Mouse (Mus musculus): ENCODE results near the gene Pdk1. TPM values are rescaled to one million over a fixed set of nuclear protein-coding genes. Genes with fewer than 3 reads are reported as not detected.

The Pdk1 gene
- total RNA-seq (2014; rRNA removed) (51.8 and 57.7 TPM in 2 replicates), polyA plus RNA-seq (2015; fragmentation: Nextera tagmentation; extraction: Ambion mirVana) (18.2 and 18.9 TPM in 2 replicates)

DNA sequence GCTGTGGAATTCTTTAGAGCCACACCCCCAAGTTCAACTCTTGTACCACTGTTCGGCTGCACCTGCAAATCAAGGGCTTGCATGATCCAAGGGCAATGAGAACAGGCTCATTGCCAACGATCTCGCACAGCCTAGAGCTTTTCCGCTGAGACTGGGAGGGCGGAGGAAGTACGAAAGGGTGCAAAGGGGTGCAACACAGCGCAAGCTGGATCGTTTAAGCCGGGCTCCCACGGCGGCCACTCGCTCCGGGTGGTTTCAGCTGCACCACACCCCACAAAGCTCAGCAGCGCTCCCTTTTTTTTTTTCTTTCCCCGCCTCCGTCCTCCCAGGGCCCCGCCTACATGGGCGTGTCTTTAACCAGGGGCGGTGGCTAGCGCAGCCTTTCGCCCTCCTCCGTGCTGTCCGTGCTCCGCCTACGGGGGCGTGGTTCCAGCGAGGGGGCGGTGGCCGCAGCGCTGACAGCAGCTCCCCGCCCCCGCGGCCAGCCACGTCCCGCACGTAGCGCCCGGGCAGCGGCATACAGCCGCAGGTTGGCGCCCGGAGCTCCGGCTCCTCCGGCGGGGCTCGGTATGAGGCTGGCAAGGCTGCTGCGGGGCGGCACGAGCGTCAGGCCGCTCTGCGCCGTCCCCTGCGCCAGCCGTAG is at the start of gene Pdk1:
Gene Pdk1 (plus strand): TSS at position 424 of the 643 bp plus-strand sequence.
- peak within 1 kb of the TSS; percentile 70 for H3K27ac ChIP-seq (ENCODE audit: low read depth, low read length)
- H3K9me3 ChIP-seq (ENCODE audit: low read length) = no peaks in the 10 kb centered on the region
- peak within 1 kb of the TSS; percentile 76 for H3K4me3 ChIP-seq (ENCODE audit: low read depth, low read length)
- DNase-seq (ENCODE audit: low spot score) (peak; percentile 96), ATAC-seq (ENCODE audit: low FRiP score) (peak; percentile 98)
- no peaks in the 10 kb centered on the region for H3K4me1 ChIP-seq (ENCODE audit: insufficient read depth, low read length)
- H3K9ac ChIP-seq (replicated peaks; ENCODE audit: low read length, poor library complexity, severe bottlenecking) = peak within 1 kb of the TSS; percentile 75
- peak within 1 kb of the TSS; percentile 82 for H3K4me2 ChIP-seq (ENCODE audit: low read depth, low read length, poor library complexity, severe bottlenecking)
- TF ChIP-seq CTCF (IDR thresholded peaks at IDR 0.05) = peak; percentile 43
- under 1% methylated on average over 53 of the region's 55 CpGs for WGBS
- no peaks in the 10 kb centered on the region for H3K36me3 ChIP-seq (ENCODE audit: insufficient read depth, low read length)
- H3K27me3 ChIP-seq (ENCODE audit: insufficient read depth, low read length) = no peaks in the 10 kb centered on the region

DNA sequence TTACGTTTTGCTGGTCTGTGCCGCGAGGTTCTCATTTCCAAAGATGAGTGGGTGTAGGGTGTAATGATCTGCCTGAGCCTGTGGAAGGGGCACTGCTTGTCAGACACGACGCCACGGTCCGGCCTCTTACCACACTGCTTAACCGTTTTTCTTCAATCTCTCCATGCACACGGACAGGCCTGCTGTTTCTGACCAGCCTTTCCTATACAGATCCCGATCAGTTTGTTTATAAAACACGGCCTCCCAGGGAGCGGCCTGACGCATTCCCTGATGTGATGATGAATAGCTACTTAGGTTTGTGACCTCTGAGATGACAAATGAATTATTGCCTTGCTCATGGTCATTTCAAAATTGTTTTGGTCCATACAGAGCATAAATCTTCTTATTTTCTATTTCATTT is 48.9 kb upstream of the Pdk1 start:
- no peaks in the 10 kb centered on the region for H3K36me3 ChIP-seq (ENCODE audit: insufficient read depth, low read length)
- H3K4me2 ChIP-seq (ENCODE audit: low read depth, low read length, poor library complexity, severe bottlenecking) = no peak overlapping the region
- H3K27me3 ChIP-seq (ENCODE audit: insufficient read depth, low read length) = no peaks in the 10 kb centered on the region
- no peaks in the 10 kb centered on the region for H3K9me3 ChIP-seq (ENCODE audit: low read length)
- H3K9ac ChIP-seq (replicated peaks; ENCODE audit: low read length, poor library complexity, severe bottlenecking) = no peak overlapping the region
- no peak overlapping the region for H3K4me3 ChIP-seq (ENCODE audit: low read depth, low read length)
- ATAC-seq (ENCODE audit: low FRiP score) (no peak), DNase-seq (ENCODE audit: low spot score) (no peak)
- no peak for TF ChIP-seq CTCF (IDR thresholded peaks at IDR 0.05)
- WGBS = 69% methylated on average over 13 of the region's 13 CpGs
- H3K4me1 ChIP-seq (ENCODE audit: insufficient read depth, low read length) = no peaks in the 10 kb centered on the region
- no peak overlapping the region for H3K27ac ChIP-seq (ENCODE audit: low read depth, low read length)

DNA sequence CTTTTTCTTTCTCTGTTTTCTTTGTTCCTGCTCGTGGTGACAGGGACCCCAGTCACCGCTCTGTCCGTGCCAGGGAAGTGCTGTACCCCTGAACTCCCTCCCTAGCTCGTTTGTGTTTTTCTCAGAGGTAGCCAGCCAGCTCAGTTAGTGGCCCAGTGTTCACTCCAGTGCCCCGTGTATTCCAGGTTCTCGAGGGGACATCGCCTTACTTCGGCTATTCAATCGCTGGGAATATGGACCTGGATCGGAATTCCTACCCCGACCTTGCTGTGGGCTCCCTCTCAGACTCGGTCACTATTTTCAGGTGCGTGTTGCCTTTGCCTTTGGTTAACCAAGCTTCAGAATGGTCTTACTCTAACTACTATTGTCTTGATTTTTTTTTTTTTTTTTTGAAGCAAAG is 45.3 kb upstream of the Pdk1 start:
- ATAC-seq (ENCODE audit: low FRiP score) (no peak), DNase-seq (ENCODE audit: low spot score) (no peak)
- H3K36me3 ChIP-seq (ENCODE audit: insufficient read depth, low read length) = no peaks in the 10 kb centered on the region
- no peaks in the 10 kb centered on the region for H3K9me3 ChIP-seq (ENCODE audit: low read length)
- WGBS = 87% methylated on average over 13 of the region's 13 CpGs
- H3K27ac ChIP-seq (ENCODE audit: low read depth, low read length) = no peak overlapping the region
- H3K9ac ChIP-seq (replicated peaks; ENCODE audit: low read length, poor library complexity, severe bottlenecking) = no peak overlapping the region
- H3K4me3 ChIP-seq (ENCODE audit: low read depth, low read length) = no peak overlapping the region
- no peak overlapping the region for H3K4me2 ChIP-seq (ENCODE audit: low read depth, low read length, poor library complexity, severe bottlenecking)
- TF ChIP-seq CTCF (IDR thresholded peaks at IDR 0.05) = no peak
- H3K27me3 ChIP-seq (ENCODE audit: insufficient read depth, low read length) = no peaks in the 10 kb centered on the region
- no peaks in the 10 kb centered on the region for H3K4me1 ChIP-seq (ENCODE audit: insufficient read depth, low read length)

DNA sequence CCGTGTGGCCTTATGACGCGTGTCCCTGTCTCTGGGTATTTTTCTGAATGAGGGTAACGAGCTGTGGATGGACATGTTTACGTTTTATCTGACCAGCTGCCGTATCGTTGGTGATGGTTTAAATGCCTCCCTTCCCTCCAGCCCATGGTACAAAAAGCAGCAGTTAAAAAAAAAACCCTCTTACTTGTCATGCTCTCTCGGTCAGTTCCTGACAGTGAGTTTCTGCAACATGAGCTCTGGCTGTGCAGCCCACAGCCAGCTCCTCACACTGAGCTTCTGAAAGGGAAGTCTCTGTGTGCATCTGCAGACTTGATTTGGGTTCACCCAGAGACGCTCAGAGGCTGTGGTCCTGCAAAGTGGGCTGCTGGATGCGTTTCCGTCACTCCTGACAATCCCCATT is 44.1 kb upstream of the Pdk1 start:
- H3K27me3 ChIP-seq (ENCODE audit: insufficient read depth, low read length) = no peaks in the 10 kb centered on the region
- H3K4me3 ChIP-seq (ENCODE audit: low read depth, low read length) = no peak overlapping the region
- no peak overlapping the region for H3K27ac ChIP-seq (ENCODE audit: low read depth, low read length)
- ATAC-seq (ENCODE audit: low FRiP score) = no peak
- H3K4me1 ChIP-seq (ENCODE audit: insufficient read depth, low read length) = no peaks in the 10 kb centered on the region
- H3K4me2 ChIP-seq (ENCODE audit: low read depth, low read length, poor library complexity, severe bottlenecking) = no peak overlapping the region
- H3K9ac ChIP-seq (replicated peaks; ENCODE audit: low read length, poor library complexity, severe bottlenecking) = no peak overlapping the region
- no peaks in the 10 kb centered on the region for H3K9me3 ChIP-seq (ENCODE audit: low read length)
- TF ChIP-seq CTCF (IDR thresholded peaks at IDR 0.05) = no peak
- DNase-seq (ENCODE audit: low spot score) = no peak
- H3K36me3 ChIP-seq (ENCODE audit: insufficient read depth, low read length) = no peaks in the 10 kb centered on the region
- 72% methylated on average over 11 of the region's 11 CpGs for WGBS

DNA sequence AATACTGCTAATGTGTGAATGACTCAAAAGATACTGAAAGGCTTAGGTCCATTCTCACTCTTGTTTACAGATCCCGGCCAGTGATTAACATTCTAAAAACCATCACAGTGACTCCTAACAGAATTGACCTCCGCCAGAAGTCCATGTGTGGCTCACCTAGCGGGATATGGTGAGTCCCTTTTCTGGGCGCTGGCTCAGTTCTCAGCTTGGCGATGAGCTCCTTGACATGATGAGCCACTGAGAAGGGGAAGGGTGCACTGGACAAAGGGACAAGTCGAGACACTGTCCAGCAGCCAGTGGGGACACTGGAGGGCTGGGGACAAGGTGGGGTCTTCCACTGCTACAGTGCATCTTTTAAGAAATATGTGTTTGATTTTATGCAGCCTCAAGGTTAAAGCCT is 39.4 kb upstream of the Pdk1 start:
- no peak overlapping the region for H3K9ac ChIP-seq (replicated peaks; ENCODE audit: low read length, poor library complexity, severe bottlenecking)
- no peaks in the 10 kb centered on the region; the same call in 1 of the 2 replicates for H3K36me3 ChIP-seq (ENCODE audit: insufficient read depth, low read length)
- DNase-seq (ENCODE audit: low spot score) (no peak), ATAC-seq (ENCODE audit: low FRiP score) (no peak)
- H3K27me3 ChIP-seq (ENCODE audit: insufficient read depth, low read length) = no peaks in the 10 kb centered on the region
- H3K27ac ChIP-seq (ENCODE audit: low read depth, low read length) = no peak overlapping the region
- no peak for TF ChIP-seq CTCF (IDR thresholded peaks at IDR 0.05)
- no peaks in the 10 kb centered on the region for H3K4me1 ChIP-seq (ENCODE audit: insufficient read depth, low read length)
- no peak overlapping the region for H3K4me2 ChIP-seq (ENCODE audit: low read depth, low read length, poor library complexity, severe bottlenecking)
- H3K4me3 ChIP-seq (ENCODE audit: low read depth, low read length) = no peak overlapping the region
- 84% methylated on average over 6 of the region's 6 CpGs for WGBS
- H3K9me3 ChIP-seq (ENCODE audit: low read length) = no peaks in the 10 kb centered on the region

DNA sequence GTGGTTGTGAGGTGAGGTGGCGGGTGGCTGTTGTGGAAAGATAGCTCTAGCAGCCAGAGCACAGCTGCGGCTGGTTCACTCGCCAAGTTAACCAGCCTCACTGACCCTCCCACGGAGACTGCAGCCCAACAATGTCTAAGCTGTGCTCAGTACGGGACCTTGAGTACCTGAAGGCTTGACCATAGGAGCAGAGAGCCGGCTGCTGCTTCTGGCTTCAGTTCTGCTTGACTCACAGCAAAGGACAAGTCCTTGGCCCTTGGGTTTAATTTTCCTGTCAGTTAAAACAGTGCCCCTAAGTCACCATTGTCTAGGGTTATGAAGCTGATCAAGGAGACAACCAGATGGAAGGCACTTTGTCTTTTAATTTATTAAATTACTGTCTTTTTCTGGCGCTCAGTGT is 38.7 kb upstream of the Pdk1 start:
- Histone ChIP-seq H3K36me3 (ENCODE audit: insufficient read depth, low read length) (no peaks in the 10 kb centered on the region; the same call in 1 of the 2 replicates), H3K4me3 (ENCODE audit: low read depth, low read length) (no peak overlapping the region), H3K4me1 (ENCODE audit: insufficient read depth, low read length) (no peaks in the 10 kb centered on the region), H3K4me2 (ENCODE audit: low read depth, low read length, poor library complexity, severe bottlenecking) (no peak overlapping the region), H3K27ac (ENCODE audit: low read depth, low read length) (no peak overlapping the region), H3K9me3 (ENCODE audit: low read length) (no peaks in the 10 kb centered on the region), H3K9ac (replicated peaks; ENCODE audit: low read length, poor library complexity, severe bottlenecking) (no peak overlapping the region), H3K27me3 (ENCODE audit: insufficient read depth, low read length) (no peaks in the 10 kb centered on the region)
- WGBS = 85% methylated on average over 7 of the region's 7 CpGs
- DNase-seq (ENCODE audit: low spot score) (no peak), ATAC-seq (ENCODE audit: low FRiP score) (no peak)
- no peak for TF ChIP-seq CTCF (IDR thresholded peaks at IDR 0.05)
